Mouse (Mus musculus) urinary bladder, postnatal 14 days (tissue): Measurements from ENCODE around the gene Abca13.
"Not testable (repeated sequence)": the region's sequence is repeated elsewhere in the genome, so short reads cannot be mapped to it uniquely, and the experiment has no call there.

Experiments
- DNase-seq: peaks from one replicate; pipeline ENCODE4 v3.0.0; 2021; ENCODE audit warnings: low spot score

The Abca13 gene

DNA sequence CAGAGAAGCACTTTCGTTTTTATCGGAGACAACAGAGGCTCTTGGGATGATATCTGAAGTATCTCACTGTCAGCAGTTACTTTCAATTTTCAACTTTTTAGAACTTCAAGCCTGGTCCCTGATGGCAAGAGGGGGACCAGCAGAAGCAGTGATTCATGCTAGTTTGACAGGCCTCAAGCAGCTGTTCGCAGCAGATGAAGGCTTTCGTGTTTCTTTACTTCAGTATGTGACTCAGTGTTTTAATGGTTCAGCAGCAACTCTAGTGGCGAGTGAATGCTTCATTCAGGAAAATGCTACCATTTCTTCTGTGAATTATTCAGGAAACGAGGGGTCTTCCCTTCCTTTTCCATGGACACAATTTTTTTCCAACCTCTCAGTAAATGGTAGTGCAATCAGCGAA is 99.4 kb downstream of the Abca13 start:
- no peak for DNase-seq

- DNase-seq = no peak
These were observed 107.9 kb downstream of the Abca13 start for GRCm38 (mm10) chr11:9299615-9300014.

DNA sequence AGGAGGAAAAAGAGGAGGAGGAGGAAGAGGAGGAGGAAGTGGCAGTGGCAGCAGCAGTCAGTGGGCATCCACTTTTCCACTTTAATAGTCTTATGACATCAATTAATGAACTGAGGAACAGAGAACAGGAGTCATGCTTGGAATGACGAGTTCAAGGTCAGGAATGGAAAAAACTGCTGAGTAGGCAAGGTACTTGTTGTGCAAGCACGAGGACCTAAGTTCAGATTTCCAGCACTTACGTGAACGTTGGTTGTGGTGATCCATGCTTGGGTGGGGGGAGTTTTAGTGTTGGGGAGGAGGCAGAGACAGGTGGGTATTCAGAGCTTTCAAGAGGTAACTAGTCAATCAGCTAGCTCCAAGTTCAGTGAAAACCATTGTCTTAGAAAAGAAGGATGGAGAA is 113.7 kb downstream of the Abca13 start:
- DNase-seq = no peak

DNA sequence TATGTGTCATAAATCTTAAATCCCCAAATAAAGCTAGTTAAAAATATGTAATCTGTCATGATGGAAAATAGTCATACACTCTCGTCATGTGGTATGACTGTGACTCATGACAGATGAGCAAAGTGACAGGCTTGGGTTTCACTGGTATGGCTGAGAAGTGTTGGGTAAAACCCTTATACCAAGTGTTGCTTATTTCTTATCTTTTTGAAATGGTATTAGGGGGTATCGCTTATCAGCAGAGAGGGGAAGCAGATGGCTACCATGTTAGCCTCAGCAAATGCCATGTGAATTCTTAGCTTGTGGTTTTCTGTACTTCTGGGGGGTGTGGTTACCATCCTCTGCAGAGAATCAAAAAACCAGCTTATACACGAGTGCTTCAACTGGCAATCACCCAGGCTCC is 124.8 kb downstream of the Abca13 start:
- no peak for DNase-seq

DNA sequence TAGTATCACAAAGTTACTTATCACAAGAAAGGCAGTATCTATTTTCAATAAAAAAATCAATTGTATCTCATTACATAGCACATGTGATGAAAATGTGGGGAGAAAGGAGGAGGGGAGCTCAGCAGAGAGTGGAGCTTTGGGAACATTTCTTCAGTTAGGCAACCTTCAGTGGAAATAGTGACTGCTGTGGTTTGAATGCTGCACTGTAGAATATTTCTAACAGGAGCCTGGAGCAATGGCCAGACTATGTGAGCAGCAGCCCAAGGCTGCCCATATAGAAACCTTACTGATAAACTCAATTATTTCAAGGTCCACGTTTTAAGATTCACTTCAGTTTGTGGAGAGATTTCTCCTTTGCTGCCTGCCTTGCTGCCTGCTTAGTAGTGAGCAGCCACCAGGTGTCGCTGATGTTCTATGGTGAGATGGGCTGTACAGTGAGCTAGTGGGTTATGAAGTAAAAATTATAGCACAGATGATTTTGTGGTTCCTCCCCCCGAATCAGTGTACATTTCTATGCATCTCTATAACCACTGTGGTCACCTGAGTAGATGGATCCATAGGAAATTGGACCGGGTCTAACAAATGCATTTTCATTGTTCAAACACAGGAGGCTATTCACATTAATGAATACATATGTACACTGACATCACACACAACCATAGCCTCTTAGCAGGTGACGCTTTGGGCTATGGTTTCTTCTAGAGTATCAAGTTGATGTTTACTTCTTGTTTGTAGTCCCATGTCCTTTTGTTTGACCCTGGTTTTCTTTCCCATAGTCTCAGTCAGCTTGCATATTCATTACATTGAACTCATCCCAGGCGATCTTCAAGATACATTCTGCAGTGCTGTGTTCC is 125.6 kb downstream of the Abca13 start:
- peak; percentile 65 for DNase-seq

DNA sequence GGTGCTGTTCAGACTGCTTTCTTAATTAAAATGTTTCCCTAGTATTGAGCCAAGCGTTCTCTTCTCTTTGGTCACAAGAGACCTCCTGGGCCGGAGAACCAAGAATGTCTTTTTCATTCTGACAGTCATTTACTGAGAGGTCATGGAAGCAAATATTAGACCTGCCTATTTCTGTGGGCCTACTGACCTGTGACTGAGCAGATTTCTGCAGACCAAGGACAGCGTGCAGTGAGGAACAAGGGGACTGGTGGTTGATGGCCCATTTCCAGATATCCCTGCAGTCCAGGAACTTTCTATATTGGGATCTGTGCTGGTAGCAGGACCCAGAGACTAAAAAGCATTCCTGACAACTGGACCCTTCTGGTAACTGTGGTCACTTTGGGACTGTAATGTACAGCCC is 146.4 kb downstream of the Abca13 start:
- no peak for DNase-seq

DNA sequence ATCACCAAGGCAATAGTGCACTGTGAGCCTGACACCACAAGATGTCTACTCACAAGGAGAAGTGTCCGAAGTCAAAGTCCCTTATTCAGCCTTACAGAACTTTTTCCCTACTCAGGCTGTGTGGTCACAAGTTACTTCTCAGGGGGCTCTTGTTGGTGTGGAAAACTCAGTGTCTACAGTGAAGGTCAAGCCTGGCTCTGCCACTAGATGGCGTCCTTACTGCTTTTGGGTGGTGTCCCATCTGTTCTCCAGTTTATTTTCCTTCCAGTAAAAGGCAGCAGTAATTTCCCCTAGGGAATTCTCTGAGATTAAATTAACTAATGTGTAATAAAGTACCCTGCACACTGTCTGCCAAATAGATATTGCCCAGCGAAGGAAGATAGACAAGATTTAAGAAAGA is 156.0 kb downstream of the Abca13 start:
- no peak for DNase-seq

GRCm38 (mm10) chr11:9373160-9373559 is 181.4 kb downstream of the Abca13 start:
- no peak for DNase-seq

- DNase-seq = not testable (repeated sequence)
These were observed 182.7 kb downstream of the Abca13 start for GRCm38 (mm10) chr11:9374426-9374825.

DNA sequence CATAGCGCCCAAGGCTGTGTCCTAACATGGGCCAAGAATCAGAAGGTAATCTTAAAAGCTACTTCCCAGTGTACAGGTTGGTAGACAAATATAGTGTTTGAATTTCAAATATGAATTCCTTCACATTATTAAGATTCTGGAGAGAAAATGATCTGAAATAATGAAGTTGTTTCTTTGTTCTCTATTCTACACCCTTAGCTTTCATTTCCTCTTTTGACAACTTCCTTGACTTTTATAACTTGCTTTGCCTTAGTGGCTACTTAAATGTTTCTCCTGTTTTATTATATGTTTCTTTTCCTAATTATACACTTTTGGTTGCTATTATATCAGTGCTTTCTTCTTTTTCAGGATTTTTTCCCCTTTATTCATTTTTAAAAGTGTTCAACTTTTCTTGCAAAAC is 196.8 kb downstream of the Abca13 start:
- no peak for DNase-seq

DNA sequence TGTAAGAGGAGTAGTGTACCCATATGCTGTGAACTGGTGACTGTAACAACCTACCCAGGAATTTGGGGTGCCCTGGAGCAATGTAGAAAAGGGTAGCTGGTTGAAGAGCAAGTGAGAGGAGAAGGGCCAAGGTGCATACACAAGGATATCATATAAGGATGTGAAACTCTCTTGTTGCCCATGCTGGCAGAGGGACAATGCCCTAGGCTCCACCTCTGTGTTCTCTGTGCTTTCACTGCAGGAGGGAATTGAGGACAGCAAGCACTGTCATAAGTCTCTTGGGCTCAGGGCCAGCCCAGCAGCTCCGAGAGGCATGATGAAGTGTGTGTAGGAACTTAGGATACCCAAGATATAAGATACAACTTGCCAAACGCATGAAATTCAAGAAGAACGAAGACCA is 225.2 kb downstream of the Abca13 start:
- no peak for DNase-seq

GRCm38 (mm10) chr11:9420205-9420604 is 228.5 kb downstream of the Abca13 start:
- no peak for DNase-seq

GRCm38 (mm10) chr11:9427411-9427810 is 235.7 kb downstream of the Abca13 start:
- DNase-seq = no peak

- no peak for DNase-seq
These were observed 241.1 kb downstream of the Abca13 start for GRCm38 (mm10) chr11:9432807-9433206.

DNA sequence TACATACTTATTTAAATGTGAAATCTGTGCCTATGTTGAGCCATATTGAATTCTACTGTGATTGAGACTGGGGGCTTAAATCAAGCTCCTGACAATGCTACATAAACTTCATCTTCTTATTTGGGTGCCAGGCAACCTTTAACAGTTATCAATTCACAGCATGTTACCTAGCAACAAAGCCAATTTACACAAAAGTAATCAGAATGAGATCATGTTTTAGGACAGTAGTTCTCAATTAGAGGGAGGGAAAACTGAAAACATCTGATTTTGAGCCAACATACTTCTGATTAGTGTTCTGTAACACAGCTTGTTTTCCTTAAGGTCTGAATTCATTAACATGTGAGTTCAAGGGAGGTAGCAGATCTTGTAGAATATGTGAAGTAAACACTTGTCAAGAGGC is 244.9 kb downstream of the Abca13 start:
- DNase-seq = no peak

- no peak for DNase-seq
These were observed 248.0 kb downstream of the Abca13 start for GRCm38 (mm10) chr11:9439781-9440180.

GRCm38 (mm10) chr11:9441192-9441591 is 249.4 kb downstream of the Abca13 start:
- no peak for DNase-seq

- DNase-seq = no peak
These were observed 280.7 kb downstream of the Abca13 start for GRCm38 (mm10) chr11:9472400-9472799.

GRCm38 (mm10) chr11:9481511-9481910 is 289.8 kb downstream of the Abca13 start:
- DNase-seq = peak; percentile 5

DNA sequence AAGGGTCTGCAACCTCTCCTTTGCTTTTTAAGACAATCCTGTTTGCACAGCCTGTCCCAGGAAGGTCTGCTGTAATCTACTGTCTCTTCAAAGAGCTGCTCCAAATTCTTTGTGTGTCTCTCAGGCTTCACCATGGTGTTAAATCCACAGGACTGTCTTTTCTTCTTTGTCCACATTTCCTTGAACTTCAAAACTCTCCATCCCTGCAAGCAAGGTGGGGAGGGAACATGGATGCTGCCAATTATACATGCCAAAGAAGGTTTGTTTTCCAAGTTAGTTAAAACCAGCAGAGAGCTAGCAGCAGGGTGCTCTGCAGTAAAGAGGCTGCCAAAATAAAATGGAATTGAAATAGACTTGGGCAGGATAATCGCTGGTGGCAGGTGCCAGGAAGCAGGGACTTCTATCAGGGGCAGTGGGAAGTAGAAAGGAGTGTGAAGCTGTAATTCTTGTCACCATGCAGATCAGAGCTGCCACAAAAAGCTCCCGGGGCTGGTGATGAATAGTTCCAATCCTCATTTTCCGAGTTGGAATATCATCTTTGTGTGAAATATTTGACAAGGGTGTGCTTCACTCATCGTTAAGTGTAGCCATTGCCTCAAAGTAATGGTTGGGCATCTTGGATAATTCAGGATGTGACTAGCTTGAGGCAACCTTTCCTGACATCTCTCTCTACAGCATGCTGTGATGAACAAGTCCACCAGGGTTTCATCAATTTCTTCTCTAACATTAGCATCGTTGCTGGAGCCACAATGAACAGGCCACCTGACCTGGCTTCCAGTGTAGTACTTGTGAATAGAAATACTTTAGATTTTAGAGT is 308.8 kb downstream of the Abca13 start:
- DNase-seq = no peak

GRCm38 (mm10) chr11:9514966-9515365 is 323.2 kb downstream of the Abca13 start:
- not testable (repeated sequence) for DNase-seq

DNA sequence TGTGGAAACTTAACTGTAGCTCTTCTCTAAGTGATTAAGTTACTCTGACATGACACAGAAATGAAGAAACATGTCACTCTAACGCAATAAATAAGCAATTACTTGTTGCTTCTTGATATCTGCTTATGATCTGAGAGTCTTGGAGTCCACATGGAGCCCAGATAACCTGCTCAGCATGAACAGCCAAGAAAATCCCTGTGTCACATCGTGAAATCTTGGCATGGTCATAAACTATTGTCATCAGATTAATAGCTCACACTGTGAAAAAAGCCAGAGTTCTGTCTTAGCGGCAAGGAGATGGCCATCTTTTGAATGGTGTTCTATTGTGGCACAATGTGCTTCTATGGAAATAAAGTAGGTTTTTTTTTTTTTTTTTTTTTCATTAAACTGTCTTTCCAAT is 336.8 kb downstream of the Abca13 start:
- DNase-seq = no peak

- DNase-seq = no peak
These were observed 340.0 kb downstream of the Abca13 start for GRCm38 (mm10) chr11:9531715-9532114.
